Mouse (Mus musculus): Measurements from ENCODE around the gene Dap3. TPM values are rescaled to one million over a fixed set of nuclear protein-coding genes. Genes with fewer than 3 reads are reported as not detected.

The Dap3 gene
- 36.9 and 38.6 TPM in 2 replicates for polyA plus RNA-seq (2012; rRNA removed)

DNA sequence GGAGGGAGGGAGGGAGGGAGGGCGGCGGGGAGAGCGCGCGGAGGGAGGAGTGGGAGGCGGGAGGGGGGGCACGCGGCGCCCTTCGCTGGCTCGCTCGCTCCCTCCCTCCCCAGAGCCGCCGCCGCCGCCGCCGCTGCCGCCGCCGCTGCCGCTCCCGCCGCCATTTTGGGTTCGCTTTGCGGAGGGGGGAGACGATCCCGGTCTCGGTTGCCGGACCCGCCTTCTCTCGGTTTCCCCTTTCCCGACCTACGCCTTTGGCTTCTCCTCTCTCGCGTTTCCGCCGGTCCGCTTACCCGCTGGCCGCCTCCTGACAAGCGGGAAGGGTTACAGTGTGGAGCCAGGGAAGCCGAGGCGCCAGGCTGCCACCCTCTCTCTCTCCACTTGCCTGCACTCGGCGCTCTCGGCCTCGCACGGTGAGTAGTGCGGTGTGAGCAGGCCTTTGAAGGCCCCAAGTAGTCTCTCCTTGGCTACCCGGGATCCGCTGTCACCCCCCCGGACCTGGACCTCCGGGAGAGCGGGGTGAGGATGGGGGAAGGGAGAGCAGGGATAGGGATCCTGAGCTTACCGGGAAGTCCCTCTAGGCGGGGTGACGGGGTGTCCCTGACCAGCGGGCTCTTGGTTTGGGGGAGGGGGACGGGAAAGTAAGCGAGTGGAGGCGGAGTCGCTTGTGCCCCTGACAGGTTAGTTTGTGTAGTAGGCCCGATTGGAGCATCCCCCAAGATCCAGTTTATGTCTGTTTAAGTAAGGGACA, at the start of gene Dap3, which contains the start of gene Ash1l:
Gene Dap3 (minus strand): TSS at position 606 of the 751 bp plus-strand sequence.
Gene Ash1l (plus strand): TSS at position 47 of the 751 bp plus-strand sequence.

DNA sequence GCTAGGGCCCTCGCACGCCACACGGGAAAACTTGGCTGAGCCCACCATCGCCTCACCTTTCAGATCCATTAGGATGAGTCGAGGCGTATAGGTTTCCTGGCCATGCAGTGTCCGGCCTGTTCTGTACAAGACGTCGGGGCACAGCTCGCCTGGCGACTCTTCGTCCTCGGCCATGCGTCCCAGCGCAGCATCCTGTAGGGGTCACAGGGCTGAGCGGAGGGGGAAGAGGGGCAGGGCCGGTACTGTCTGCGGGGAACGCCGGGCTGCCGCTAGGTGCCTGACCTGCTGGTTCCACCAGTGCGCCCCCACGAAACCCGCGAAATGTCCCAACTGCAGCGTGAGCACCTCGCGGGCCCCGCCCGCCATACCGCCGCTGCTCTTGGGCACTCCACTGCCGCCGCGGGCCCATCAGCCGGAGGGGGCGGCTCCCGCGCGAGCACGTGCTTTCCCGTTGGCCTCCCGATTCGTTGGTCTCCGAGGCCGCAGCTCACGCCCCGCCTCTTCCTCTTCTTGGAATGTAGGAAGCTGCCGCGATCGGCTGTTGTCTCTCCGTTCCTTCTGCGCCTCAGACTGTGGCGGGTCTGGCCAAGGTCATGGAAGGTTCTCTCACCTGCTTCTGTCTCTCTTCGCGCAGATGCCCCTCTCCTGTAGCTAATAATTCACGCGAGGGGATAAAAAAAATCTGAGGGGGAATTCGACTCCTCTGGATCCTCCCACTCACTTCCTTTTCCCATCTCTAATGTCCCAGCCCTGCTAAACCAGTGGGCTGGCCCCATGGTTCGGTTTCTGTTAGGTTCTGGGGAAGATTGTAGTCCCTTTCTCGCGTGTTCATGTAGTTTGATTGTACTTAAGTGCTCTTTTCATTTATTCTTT, 37.2 kb downstream of the Dap3 start, which contains the start of gene Msto1:
Gene Msto1 (minus strand): TSS at position 489 of the 873 bp plus-strand sequence.

Other genes starting within 250 kb of the Dap3 start
- 41.5 and 49.2 TPM in 2 replicates for gene Rit1, start 234.3 kb downstream of the Dap3 start, polyA plus RNA-seq (2012; rRNA removed)
- gene Syt11, start 176.0 kb downstream of the Dap3 start, polyA plus RNA-seq (2012; rRNA removed) = 12.0 and 14.1 TPM in 2 replicates
- gene Gon4l, start 116.0 kb downstream of the Dap3 start, polyA plus RNA-seq (2012; rRNA removed) = 16.0 and 17.5 TPM in 2 replicates
- gene Msto1, start 37.2 kb downstream of the Dap3 start, polyA plus RNA-seq (2012; rRNA removed) = 45.9 and 55.4 TPM in 2 replicates
- 8.8 and 10.1 TPM in 2 replicates for gene Ash1l, start 559 bp downstream of the Dap3 start, polyA plus RNA-seq (2012; rRNA removed)
- 36.2 and 37.3 TPM in 2 replicates for gene Rusc1, start 142.1 kb upstream of the Dap3 start, polyA plus RNA-seq (2012; rRNA removed)
- not detected in 2 replicates for gene Gm43738, start 149.9 kb upstream of the Dap3 start, polyA plus RNA-seq (2012; rRNA removed)
- 139 and 176 TPM in 2 replicates for gene Fdps, start 150.8 kb upstream of the Dap3 start, polyA plus RNA-seq (2012; rRNA removed)
- 2.0 and 8.7 TPM in 2 replicates for gene Pklr, start 185.0 kb upstream of the Dap3 start, polyA plus RNA-seq (2012; rRNA removed)
- 9.1 and 13.9 TPM in 2 replicates for gene Hcn3, start 209.0 kb upstream of the Dap3 start, polyA plus RNA-seq (2012; rRNA removed)
- 89.7 and 99.3 TPM in 2 replicates for gene Clk2, start 213.6 kb upstream of the Dap3 start, polyA plus RNA-seq (2012; rRNA removed)
- 154 and 183 TPM in 2 replicates for gene Scamp3, start 226.3 kb upstream of the Dap3 start, polyA plus RNA-seq (2012; rRNA removed)
- 63.7 and 65.9 TPM in 2 replicates for gene Fam189b, start 232.0 kb upstream of the Dap3 start, polyA plus RNA-seq (2012; rRNA removed)